In the genomic region with DNA sequence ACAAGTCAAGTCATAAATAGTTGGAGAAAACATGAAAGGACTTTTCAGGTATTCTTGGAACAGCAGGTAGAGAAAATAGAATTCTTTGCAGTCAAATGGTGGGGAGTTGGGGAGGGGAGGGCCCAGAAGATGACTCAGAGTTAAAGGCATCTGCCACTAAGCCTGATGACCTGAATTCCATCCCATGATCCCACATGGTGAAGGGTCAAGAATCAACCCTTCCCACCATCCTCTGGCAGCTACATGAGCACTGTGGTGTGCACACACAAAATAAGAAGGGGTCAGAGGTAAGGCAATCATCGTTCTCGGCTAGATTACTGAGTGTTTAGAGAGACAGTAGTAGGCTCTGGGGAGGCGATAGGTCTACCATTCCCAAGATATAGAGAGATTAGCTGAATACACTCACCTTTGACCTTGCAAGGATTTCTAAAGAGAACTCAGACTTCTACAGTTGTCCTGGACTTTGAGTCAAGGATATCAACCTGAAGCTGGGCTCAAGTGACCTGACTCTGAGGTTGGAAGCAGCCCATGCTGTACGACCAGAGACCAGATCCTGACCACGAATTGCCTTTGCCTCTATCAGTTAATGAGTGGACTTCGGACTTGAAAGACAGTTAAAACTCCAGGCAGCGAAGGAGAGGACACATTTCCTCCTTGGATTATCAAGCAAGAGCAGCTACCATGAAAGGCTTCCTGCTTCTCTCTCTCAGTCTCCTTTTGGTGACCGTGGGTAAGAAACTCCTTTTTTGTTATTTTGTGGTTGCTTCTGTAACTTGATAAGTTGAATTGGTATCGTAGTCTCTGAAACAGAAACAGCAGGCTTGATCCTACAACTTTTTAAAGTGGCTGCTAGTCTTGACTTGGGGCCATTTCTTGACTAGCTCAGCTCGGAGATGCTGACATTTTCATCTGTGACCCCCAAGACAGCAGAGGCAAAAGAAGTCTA, we compare ENCODE assay signal across 1 mouse cellular context.
A peak's percentile ranks its signal among the peaks of the same experiment; 100 is the strongest.
TF ChIP-seq lines count a peak whose summit lies in the region.

A gene (plus strand): TSS at position 192 of the 946 bp plus-strand sequence.

TF ChIP-seq in MEL, 35 proteins besides CTCF, POLR2A, EP300 and RAD21 (continued from another document):
- TF ChIP-seq SIN3A (IDR thresholded peaks at IDR 0.05; ENCODE audit: low read length) (peak; percentile 78; the same call in 1 of the 2 replicates), GABPA (IDR thresholded peaks at IDR 0.05; ENCODE audit: low read depth, low read length) (no peak), NRF1 (IDR thresholded peaks at IDR 0.05; ENCODE audit: insufficient read depth, low read depth, low read length, poor library complexity, severe bottlenecking) (no peak), POLR2AphosphoS5 (IDR thresholded peaks at IDR 0.05; ENCODE audit: borderline replicate concordance, low read depth, low read length) (0 out of 2 replicates have a peak, but pooled peaks have one; percentile 8), ZKSCAN1 (IDR thresholded peaks at IDR 0.05; ENCODE audit: low read depth, low read length) (no peak), E2F4 (IDR thresholded peaks at IDR 0.05; ENCODE audit: borderline replicate concordance, low read depth, low read length) (no peak), ETS1 (IDR thresholded peaks at IDR 0.05; ENCODE audit: low read depth, low read length) (peak; percentile 67; the same call in 1 of the 2 replicates), HCFC1 (IDR thresholded peaks at IDR 0.05; ENCODE audit: low read depth, low read length) (no peak), MAZ (IDR thresholded peaks at IDR 0.05; ENCODE audit: low read depth, low read length) (peak; percentile 26; the same call in 1 of the 2 replicates), GATA1 (IDR thresholded peaks at IDR 0.05; ENCODE audit: low read depth, low read length) (peak; percentile 57; the same call in 1 of the 2 replicates), TBP (IDR thresholded peaks at IDR 0.05; ENCODE audit: low read depth, low read length) (peak; percentile 85), SMC3 (IDR thresholded peaks at IDR 0.05; ENCODE audit: low read depth, low read length) (no peak), USF2 (IDR thresholded peaks at IDR 0.05; ENCODE audit: borderline replicate concordance in 1 of 2, insufficient read depth in 1 of 2, low read depth in 1 of 2, low read length in 2 of 2) (no peak), MYC (IDR thresholded peaks at IDR 0.05; ENCODE audit: low read depth, low read length) (peak; percentile 58), MYB (IDR thresholded peaks at IDR 0.05; ENCODE audit: low read depth, low read length) (peak; percentile 60), MXI1 (IDR thresholded peaks at IDR 0.05; ENCODE audit: low read depth, low read length) (peak; percentile 33; the same call in 1 of the 2 replicates)
